Mouse (Mus musculus): ENCODE data around the gene Nr5a1.

Nr5a1 gene

DNA sequence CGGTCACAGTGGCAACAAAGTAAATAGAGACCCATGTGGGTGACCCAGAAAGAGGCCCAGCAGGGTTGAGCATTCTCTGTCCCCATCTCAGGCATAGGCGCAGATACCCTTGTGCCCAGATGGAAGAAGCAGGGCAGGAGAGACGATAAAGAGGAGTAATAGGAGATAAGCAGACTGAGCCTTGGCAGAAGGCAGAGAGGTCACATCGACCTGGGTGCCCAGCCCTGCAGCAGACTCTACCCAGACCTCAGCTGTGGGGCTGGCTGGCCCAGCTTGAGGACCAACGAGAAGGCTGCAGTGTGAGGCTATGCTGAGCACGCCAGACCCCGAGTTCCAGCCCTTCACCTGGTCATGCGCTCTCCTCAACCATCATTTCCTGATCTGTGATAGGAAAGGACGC, 10.0 kb downstream of the Nr5a1 start:
- DNase-seq = no peak

GRCm38 (mm10) chr2:38700177-38700576, 14.2 kb downstream of the Nr5a1 start:
- DNase-seq = no peak

- DNase-seq = no peak
Observed at GRCm38 (mm10) chr2:38698623-38699022, 15.7 kb downstream of the Nr5a1 start.

- DNase-seq = no peak
Observed at GRCm38 (mm10) chr2:38697128-38698120, 16.9 kb downstream of the Nr5a1 start.

DNA sequence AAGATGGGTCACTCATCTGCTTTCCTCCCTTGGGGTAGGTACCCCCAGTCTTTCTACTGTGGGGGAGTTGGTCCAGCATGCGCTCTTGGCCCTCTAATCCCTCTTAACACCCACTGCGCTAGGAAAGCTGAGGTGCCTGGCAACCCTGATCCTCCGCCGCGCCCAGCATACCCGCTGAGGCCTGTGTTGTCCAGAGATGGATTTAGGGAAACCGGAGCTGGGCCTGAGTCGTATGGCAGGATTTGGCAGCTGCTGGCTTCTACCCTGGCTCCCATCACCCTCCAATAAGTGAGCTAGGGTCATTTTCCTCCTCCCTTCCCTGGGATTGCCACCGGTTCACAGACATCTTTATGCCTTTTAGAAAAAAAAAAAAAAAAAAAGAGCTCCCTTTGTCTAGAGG, 18.6 kb downstream of the Nr5a1 start:
- DNase-seq = no peak

DNA sequence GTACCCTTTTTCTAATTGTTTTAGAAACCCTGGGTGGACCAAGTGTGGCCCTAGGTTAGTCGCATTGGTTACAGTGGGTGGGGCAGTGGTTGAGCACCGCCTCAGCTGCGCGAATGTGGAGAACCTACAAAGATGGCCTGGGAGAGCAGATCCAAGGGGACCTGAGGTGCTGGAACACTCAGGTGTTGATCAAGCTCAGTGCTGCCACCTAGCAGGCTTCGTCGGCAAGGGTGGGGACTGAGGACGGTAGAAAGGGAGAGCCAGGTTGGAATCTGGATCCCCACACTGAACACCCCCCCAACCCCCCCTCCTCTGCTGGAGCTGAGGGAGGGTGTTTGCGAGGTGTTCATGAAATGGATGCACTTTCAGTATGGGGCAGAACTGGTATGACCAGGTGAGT, 22.8 kb downstream of the Nr5a1 start:
- DNase-seq = peak; percentile 80 to 85

GRCm38 (mm10) chr2:38689881-38690280, 24.5 kb downstream of the Nr5a1 start:
- no peak for DNase-seq

DNA sequence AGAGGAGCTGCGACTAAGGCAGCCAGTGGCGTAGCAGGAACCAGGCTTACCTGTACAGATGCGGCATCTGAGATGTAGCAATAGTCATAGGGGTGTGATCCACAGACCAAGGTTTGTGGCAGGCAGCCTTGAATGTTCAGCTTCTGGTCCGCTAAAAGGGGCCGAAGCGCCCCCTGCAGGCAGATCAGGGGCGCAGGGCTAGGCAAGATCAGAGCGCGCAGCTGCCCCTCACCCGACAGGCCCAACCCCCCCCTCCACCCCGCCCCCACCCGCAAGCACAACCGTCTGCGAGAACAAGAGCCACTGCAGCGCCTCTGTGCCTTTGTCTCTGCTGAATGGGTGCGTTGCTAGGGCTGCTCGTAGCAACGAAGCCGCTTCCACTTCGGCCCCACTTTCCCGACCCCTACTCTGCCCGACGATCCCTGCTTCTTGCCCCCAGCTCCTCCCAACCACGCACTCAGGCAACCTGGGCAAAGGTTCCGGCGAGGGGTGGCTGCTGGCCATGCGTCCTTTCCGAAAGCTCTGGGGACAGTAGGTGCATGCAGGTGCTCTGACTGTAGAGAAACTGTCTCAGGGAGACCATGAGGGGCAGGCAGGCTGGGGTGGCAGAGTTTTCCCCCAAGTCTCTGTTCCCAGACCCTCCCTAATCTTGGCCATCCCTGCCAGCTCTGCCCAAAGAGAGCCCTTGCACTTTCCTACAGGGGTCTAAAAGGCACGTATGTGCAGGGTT, 25.4 kb downstream of the Nr5a1 start:
- DNase-seq = peak; percentile 80 to 83

DNA sequence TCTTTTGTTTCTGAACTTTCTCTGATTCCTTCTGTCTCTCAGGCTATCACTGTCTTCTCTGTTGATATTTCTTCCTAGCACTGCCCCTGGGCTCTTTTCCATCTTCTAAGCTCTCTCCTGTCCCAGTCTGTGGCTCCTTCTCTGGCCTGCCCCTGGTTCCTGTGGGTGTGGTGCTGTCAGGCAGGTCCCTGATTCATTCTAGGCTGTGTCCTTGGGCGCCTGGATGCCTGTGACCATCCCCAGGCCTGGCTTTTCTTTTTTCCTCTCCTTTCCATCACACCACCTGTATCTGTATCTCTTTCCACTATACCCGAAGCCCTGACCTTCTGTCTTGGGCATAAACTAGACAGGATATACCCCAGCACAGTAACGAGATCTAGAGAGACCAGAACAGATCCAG, 28.6 kb downstream of the Nr5a1 start:
- DNase-seq = no peak

DNA sequence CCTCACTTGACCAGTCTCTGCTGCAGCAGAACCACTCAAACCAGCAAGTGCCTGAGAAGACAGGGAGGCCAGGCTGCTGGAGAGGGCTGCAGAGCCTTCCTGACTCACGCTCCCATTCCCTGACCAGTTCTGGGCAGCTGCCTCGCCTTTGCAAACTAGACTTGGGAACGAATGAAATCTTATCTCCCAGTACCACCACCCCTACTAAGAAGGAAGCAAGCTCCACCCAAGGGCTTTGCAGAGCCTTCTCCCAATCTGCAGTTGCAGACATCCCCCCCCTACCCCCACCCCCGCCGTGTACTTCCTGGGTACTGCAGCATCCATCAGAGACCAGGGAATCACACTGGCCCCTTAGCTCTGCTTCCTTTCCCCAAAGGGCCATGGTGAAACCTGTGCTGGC, 31.3 kb downstream of the Nr5a1 start:
- DNase-seq = no peak

DNA sequence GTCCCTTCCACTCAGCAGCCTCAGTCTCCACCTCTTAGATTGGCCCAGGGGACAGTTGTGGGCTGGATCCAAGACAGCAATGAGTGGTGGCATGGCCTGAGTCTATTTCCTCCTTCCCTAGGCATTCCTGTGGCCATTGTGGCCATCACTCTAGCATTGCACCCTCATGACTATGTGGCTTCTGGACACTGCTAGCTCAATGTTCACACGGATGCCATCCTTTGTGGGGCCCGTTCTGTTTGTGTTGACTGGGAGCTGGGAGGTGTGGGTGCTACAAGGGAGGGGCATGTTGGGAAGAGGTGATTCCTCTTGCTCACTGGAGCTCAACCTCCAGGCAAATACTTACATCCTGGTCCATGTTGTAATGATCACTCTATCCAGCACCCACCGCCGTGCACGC, 32.1 kb downstream of the Nr5a1 start:
- no peak for DNase-seq

- no peak for DNase-seq
Observed at GRCm38 (mm10) chr2:38678947-38679346, 35.4 kb downstream of the Nr5a1 start.

GRCm38 (mm10) chr2:38675366-38675969, 38.9 kb downstream of the Nr5a1 start:
- DNase-seq = peak in 1 of 2 experiments; percentile 57

GRCm38 (mm10) chr2:38672496-38672895, 41.8 kb downstream of the Nr5a1 start:
- DNase-seq = no peak

DNA sequence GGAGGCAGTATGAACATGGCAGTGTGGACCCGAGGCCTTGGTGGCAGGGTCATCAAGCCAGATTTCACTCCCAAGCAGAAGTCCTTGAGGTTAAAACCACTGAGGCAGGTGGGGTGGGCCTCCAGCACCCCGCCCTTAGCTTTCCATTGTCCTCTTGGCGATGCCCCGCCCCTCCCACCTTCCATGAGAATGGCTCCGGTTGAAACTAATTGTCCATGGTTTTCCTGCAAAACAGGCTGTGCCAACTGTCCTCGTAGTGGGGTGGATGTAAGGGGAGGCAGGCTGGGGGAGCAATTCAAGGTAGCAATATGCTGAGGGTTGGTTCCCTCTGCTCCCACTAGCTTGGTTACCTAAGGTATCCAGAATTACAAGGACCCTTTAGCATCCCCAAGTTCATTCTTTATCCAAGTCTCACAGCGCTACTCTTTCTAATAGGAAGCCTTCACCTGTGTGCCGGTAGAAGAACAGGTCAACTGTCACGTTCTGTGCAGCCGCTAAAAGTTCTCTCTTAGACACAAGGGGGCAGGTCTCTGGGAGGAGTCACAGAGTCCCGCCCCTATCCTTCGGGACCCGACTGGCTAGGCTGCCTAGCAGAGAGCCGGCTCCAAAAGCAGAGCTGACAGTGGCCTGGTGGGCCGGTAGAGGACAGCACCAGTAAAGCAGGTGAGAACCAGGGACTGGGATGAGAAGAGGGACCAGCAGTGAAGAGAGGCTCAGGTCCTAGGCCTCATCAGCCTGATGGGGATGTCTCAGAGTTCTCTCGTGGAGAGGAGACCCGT, 45.4 kb downstream of the Nr5a1 start:
- peak in 1 of 2 experiments; percentile 43 for DNase-seq

GRCm38 (mm10) chr2:38661398-38661797, 52.9 kb downstream of the Nr5a1 start:
- DNase-seq = peak in 1 of 2 experiments; percentile 61

DNA sequence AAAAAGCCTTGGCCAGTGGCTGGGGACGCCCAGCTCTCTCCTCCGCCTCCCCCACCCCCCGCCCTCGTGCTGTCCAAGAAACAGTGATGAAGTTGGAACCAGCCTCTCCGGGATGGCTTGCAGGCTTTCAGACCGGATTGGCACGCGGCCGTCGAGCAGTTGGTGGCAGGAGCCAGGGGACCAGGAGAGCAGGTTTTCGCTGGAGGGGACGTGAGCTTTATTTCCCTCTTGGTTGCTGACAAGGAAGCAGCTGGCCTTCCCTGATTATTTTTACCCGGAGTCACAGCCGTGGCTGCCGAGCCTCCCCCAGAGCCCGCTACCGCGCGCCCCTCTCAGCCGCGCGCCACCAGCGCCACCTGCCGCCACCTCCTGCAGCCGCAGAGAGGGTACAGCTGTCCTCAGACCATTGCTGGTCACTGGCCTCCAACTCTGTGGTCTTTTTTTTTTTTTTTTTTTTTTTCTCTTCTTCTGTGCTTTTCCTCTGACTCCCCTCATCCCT, 56.0 kb downstream of the Nr5a1 start:
- peak; percentile 91 to 93 for DNase-seq

DNA sequence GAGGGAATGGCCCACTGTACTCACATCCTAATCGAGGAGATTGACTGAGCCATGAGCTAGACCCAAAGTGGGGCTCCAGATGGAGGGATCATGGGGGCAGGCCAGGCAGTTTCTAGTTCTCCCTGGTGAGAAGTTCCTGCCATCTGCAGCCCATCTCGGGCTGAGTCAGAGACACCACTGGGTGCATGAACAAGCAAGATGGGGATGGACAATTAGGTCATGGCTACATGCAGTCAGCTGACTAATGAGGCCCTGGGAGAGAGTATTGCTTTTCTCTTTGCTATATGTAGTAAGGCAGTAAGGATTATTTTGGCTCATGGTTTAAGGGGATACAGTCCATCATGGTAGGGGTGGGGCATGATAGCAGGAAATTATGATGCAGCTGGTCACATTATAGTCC, 60.6 kb downstream of the Nr5a1 start:
- no peak for DNase-seq

- no peak for DNase-seq
Observed at GRCm38 (mm10) chr2:38653293-38653619, 61.1 kb downstream of the Nr5a1 start.

DNA sequence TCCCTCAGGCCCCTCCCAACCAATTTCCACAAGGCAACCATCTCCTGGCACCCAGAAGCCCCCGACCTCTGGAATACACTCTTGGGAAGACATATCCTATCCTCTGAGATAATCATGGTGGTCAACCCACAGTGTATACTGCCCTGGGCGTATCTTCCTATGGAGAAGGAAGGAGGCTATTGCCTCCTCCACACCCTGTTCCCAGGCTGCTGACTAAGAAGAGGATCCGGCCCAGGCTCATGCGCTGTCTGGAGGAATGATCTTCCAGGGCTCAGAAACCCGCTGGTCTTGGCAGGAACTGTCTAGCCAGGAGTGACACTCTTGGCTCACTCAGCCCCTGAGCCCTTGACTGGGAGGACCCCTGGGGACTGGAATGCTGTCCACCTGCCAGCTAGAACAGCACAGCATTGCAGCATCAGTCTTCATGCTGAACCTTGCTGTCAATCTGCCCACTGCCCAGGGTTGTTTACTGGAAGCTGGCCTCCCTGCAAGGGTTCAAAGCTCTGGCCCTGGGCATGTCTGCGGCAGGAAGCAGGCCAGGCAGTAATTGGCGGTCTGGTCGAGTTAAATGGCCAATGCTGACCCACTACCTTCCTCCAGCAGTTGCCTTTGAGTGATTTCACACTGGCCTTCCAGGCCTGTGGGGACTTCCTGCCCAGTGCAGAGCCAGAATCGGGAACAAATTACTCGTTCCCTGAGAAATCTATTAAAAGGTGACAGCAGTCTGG, 61.6 kb downstream of the Nr5a1 start:
- peak; percentile 73 to 84 for DNase-seq

GRCm38 (mm10) chr2:38652098-38652497, 62.2 kb downstream of the Nr5a1 start:
- no peak for DNase-seq

DNA sequence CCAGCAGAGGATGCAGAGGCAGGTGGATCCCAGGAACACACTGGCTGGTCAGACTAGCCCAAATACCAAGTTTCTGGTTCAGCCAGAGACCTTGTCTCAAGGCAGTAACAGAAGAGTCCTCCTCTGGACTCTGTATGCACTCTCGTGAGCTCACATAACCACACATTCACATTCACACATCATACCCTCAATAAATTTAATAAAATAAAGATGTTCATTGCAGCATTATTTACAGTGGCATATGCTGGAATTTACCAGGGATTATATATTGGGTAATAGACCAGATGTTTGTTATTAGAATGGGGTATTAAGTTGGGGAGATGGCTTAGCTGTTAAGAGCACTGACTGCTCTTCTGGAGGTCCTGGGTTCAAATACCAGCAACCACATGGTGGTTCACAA, 64.0 kb downstream of the Nr5a1 start:
- no peak for DNase-seq

Measured in cerebellum, postnatal 10 days (tissue).